ENCODE assay signal across 13 mouse cellular contexts in genomic region chr10:111575256-111575655, GRCm38 (mm10).
DNase-seq lines count a peak whose midpoint lies in the region; ATAC-seq and TF ChIP-seq lines count a peak whose summit lies in the region.
"Had no signal": no experiment of that assay in that cellular context is flagged by ENCODE, and none has a peak within 500 bp of the region (broad histone marks: within the 10 kb centered on the region; RNA-seq: fewer than 3 reads in every experiment).

No protein-coding gene starts in this region.

- no peak overlapping the region for H3K4me2 ChIP-seq in kidney, embryonic 15.5 days
- H3K4me2 ChIP-seq in myocyte (ENCODE audit: low read depth): peak overlapping the region; percentile 65
- H3K4me2 ChIP-seq: embryonic facial prominence, embryonic 13.5 days; forebrain, embryonic 12.5 days; neural tube, embryonic 12.5 days had no signal

- H3K4me3 ChIP-seq in heart, embryonic 10.5 days: no peak overlapping the region
- H3K4me3 ChIP-seq in kidney, embryonic 15.5 days (replicated peaks): no peak overlapping the region
- no peak overlapping the region for H3K4me3 ChIP-seq in myocyte
- H3K4me3 ChIP-seq: embryonic facial prominence, embryonic 13.5 days; forebrain, embryonic 12.5 days; neural tube, embryonic 12.5 days had no signal

- no peaks in the 10 kb centered on the region for H3K9me3 ChIP-seq in heart, embryonic 10.5 days
- H3K9me3 ChIP-seq in kidney, embryonic 15.5 days (replicated peaks): no peaks in the 10 kb centered on the region
- H3K9me3 ChIP-seq: forebrain, embryonic 12.5 days; neural tube, embryonic 12.5 days had no signal

- no peaks in the 10 kb centered on the region for H3K79me2 ChIP-seq in myocyte (ENCODE audit: control insufficient read depth, insufficient read depth)

- intact Hi-C loops in heart, postnatal 25 days (cut with DNase I): no loop called here

- H3K27ac ChIP-seq in heart, embryonic 10.5 days: peak overlapping the region; percentile 81
- 0 out of 2 replicates have a peak overlapping the region, but pooled peaks have one; percentile 64 for H3K27ac ChIP-seq in kidney, embryonic 15.5 days
- H3K27ac ChIP-seq: forebrain, embryonic 12.5 days; neural tube, embryonic 12.5 days had no signal

- no peak overlapping the region for H3K9ac ChIP-seq in kidney, embryonic 15.5 days
- H3K9ac ChIP-seq: embryonic facial prominence, embryonic 13.5 days; forebrain, embryonic 12.5 days; neural tube, embryonic 12.5 days had no signal

- TF ChIP-seq POLR2A in myocyte (IDR thresholded peaks at IDR 0.05; ENCODE audit: insufficient read length, low read depth): no peak

- no peak for ATAC-seq in kidney, embryonic 15.5 days (replicated peaks; ENCODE audit: low FRiP score)
- ATAC-seq in CD4-positive, CD25-positive, alpha-beta regulatory T cell, adult 4 months: no peak
- ATAC-seq: midbrain, embryonic 16.5 days had no signal

- DNase-seq in heart, embryonic 10.5 days (ENCODE audit: low spot score): no peak
- DNase-seq in heart, postnatal 25 days (ENCODE audit: low spot score): no peak
- no peak for DNase-seq in kidney, postnatal 25 days
- peak; percentile 91 for DNase-seq in R1 (ENCODE audit: low read depth, low spot score)
- DNase-seq in cerebellum, adult 18-20 months: no peak

- peaks cover 66% of the 10 kb centered on the region for H3K4me1 ChIP-seq in heart, embryonic 10.5 days
- H3K4me1 ChIP-seq in kidney, embryonic 15.5 days: peaks cover 32% of the 10 kb centered on the region
- H3K4me1 ChIP-seq: forebrain, embryonic 12.5 days; neural tube, embryonic 12.5 days had no signal

- H3K27me3 ChIP-seq in heart, embryonic 10.5 days (ENCODE audit: insufficient read depth, poor library complexity, severe bottlenecking): no peaks in the 10 kb centered on the region
- H3K27me3 ChIP-seq in kidney, embryonic 15.5 days: no peaks in the 10 kb centered on the region
- H3K27me3 ChIP-seq in myocyte (ENCODE audit: control insufficient read depth, insufficient read depth, insufficient read length): no peaks in the 10 kb centered on the region
- H3K27me3 ChIP-seq: embryonic facial prominence, embryonic 13.5 days; forebrain, embryonic 12.5 days; neural tube, embryonic 12.5 days had no signal

- no peak overlapping the region for H3ac ChIP-seq in myocyte (ENCODE audit: control insufficient read depth, insufficient read length)

- 50% methylated on average over 5 of the region's 5 CpGs for WGBS in heart, embryonic 10.5 days
- WGBS in kidney, embryonic 15.5 days: 51% methylated on average over 5 of the region's 5 CpGs

- no peaks in the 10 kb centered on the region for H3K36me3 ChIP-seq in heart, embryonic 10.5 days
- no peaks in the 10 kb centered on the region for H3K36me3 ChIP-seq in kidney, embryonic 15.5 days
- no peaks in the 10 kb centered on the region for H3K36me3 ChIP-seq in myocyte (ENCODE audit: control insufficient read depth, insufficient read depth)
- H3K36me3 ChIP-seq: embryonic facial prominence, embryonic 13.5 days; forebrain, embryonic 12.5 days; G1E; neural tube, embryonic 12.5 days had no signal

TF ChIP-seq in myocyte, 11 proteins besides CTCF, POLR2A, EP300 and RAD21:
- TF ChIP-seq USF1 (IDR thresholded peaks at IDR 0.05; ENCODE audit: low read depth) (no peak), MYOD1 (IDR thresholded peaks at IDR 0.05; ENCODE audit: control insufficient read depth in 1 of 3, insufficient read length in 2 of 3, low read depth in 2 of 3) (no peak), POLR2AphosphoS2 (IDR thresholded peaks at IDR 0.05; ENCODE audit: insufficient read length, low read depth) (no peak), MAX (IDR thresholded peaks at IDR 0.05; ENCODE audit: low read depth) (no peak), E2F4 (IDR thresholded peaks at IDR 0.05; ENCODE audit: insufficient read depth) (no peak), TCF3 (IDR thresholded peaks at IDR 0.05; ENCODE audit: insufficient read length, low read depth) (no peak), REST (IDR thresholded peaks at IDR 0.05; ENCODE audit: insufficient read depth, insufficient read length) (no peak), MYOG (IDR thresholded peaks at IDR 0.05; ENCODE audit: control insufficient read depth in 1 of 3, insufficient read depth in 1 of 3, insufficient read length in 2 of 3, low read depth in 2 of 3) (no peak), SRF (IDR thresholded peaks at IDR 0.05; ENCODE audit: control insufficient read depth, insufficient read length, low read depth) (no peak), CEBPB (IDR thresholded peaks at IDR 0.05; ENCODE audit: insufficient read depth, poor library complexity, severe bottlenecking) (no peak), TCF12 (IDR thresholded peaks at IDR 0.05; ENCODE audit: insufficient read depth, poor library complexity, severe bottlenecking) (no peak)
